Mouse (Mus musculus): ENCODE results near the gene Cryga.
"Not testable (repeated sequence)": the region's sequence is repeated elsewhere in the genome, so short reads cannot be mapped to it uniquely, and the experiment has no call there.

Cryga gene

DNA sequence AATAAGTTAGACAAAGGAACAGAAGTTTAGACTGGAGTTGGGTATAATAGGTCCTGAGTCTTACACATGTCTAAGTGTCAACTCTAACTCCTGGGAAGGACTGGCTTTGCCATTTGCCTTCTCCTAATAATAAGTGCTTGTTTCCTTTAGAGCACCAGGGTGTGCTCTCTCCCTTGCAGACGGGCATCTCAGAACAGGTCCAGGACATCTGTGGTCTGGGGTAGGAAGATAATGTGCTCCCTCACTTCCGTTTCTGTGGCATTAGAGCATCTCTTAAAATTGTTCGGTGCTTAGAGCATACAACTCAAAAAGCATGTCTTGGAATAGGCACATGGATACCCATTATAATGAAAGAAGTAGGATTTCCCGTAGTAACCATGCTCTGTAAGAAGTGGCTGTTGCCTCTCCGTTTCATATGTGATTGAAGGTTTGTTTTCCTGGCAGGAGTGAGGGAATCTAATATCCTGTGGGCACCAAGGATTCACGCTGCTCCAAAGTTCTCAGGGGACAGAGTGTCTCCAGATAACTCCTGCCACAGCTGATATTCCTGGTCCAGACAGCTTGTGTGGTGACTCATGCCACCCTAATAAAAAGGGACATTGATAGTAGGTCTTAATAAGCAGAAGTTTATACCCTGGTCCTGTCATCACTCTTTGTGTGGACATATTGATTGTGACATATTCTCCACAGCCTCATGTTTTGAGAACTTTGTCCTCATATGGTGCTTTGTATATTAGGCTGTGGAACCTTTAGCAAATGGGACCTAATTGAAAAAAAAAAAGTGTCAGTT lies 14.4 kb downstream of the Cryga start:
- no peak for DNase-seq

DNA sequence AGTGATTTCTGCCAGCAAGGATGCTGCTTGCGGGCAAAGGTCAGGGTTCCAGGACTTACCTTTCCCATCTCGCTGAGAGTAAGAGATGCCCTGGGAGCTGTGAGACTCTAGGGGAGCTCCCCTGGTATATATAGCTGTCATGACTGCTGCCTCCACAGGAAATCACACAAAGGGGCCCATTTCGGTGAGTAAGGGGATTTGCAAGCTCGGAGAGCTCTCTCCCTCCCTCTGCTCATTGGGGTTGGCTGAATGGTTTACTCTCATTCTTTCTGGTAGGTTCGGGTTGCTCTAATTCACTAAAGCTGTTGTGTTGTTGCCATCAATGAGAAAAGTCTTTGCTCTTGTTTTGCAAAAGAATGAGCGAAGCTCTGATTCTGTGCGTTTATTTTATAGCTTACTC lies 21.0 kb downstream of the Cryga start, which contains the start of gene Crygb:
TSS of gene Crygb (minus strand) at position 101 of the 400 bp plus-strand sequence.
- no peak for DNase-seq

DNA sequence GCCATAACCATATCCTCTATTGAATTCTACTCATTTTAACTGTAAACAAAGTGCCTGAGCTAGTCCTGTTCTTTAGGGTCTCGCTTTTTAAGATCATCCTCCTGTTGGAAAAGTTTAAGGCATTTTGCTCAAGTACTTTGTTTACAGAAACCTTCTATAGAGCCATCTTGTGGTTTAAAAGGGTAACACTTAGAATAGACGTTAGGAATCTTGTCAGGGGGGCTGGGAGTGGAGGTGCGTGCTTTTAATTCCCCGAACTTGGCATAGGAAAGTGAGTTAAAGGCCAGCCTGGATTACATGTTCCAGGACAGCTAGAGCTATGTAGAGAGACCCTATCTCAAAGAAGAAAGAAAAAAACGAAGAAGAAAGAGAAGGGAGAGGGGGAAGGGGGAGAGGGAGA lies 27.6 kb downstream of the Cryga start:
- DNase-seq, result no peak

DNA sequence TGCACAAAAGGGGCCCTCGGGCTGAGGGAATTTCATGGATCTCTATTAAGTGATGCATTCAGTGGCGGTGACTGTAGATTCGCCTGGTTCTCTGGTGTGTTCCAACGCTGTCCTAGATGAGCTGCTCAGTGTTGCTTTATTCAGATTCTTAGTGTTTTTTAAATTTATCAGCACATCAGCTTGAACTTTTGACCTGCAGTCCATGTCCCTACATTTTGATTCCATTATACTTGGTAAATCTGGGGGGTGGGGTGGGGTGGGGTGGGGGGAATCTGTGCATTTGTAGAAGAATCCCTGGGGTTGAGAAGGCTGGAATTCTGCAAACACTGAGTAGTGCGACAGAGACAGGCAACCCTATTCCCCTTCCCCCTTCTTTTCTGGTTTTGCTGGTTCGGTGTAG lies 29.6 kb downstream of the Cryga start, which contains the start of gene Crygc:
TSS of gene Crygc (minus strand) at position 101 of the 400 bp plus-strand sequence.
- DNase-seq, result no peak

DNA sequence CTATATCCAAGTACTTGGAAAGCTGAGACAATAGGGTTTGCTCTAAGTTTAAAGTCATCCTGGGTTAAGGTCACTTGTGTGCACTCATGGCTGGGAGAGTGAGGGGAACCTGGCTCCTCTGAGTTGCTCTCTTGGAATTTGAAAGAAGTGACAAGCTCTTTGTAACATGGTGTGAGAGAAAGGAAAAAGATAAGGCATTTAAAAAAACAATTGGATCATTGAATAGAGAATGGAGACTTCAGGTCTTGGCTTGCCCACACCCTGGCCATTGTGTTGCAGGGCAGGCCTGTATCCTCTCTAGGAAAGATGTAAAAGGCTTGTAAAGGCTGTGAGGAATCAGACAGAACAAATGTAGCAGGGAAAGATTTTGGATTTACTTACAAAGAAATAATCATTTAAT lies 35.3 kb downstream of the Cryga start:
- no peak for DNase-seq

DNA sequence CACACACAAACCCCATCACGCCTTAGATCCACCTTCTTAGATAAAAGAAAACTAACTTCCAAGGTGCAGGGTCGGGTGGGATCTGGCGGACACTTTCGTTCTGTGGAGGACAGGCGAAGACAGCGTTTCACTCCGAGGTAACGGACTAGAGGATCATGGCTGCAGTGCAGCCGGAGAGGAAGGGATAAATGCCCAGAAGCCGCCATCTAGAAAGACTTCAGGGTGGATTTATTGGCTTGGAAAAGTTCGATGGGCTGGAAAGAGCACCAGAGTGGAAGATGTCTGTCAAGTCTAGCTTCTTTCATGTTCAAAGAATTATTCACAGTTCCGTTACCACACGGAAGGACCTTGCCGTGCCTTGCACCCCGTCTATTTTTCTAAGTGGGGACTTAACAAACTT lies 39.0 kb downstream of the Cryga start:
- DNase-seq, result no peak

DNA sequence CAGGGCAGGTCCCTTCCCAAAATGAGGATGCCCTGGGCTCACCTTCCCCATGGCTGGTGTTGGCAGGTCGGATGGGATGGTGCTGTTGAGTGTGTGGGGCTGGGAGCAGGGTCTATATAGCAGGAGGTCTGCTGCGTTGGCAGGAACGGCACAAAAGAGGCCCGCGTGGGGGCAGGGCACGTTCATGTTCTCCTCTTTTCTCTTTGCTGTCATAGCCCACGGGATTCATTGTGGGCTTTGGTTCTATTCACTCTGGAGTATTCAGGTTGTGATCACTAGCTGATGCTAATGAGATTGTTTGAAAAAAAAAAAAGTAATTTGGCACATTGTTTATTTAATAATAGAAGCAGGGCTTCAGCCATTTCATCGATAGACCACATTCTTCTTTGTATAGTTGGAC lies 39.8 kb downstream of the Cryga start, which contains the start of gene Crygd:
TSS of gene Crygd (minus strand) at position 101 of the 400 bp plus-strand sequence.
- DNase-seq, result no peak

DNA sequence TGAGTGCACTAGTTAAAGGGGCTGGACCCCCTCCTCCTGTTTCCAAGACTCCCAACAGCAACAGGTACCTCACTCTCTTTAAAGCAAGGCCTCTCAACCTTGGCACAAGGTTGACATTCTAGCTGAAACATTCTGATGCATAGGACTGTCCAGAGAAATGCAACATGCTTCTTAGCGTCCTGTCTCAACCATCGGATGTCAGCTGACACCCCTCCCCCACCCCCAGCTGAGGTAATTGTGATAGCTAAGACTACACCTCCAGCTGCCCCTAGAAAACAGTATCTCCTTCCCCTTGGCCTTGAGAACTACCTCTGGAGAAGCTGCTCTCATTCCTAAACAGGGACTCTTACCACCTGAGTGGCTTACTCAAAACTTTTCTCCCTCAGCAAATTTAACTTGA lies 51.0 kb downstream of the Cryga start:
- DNase-seq, result no peak

DNA sequence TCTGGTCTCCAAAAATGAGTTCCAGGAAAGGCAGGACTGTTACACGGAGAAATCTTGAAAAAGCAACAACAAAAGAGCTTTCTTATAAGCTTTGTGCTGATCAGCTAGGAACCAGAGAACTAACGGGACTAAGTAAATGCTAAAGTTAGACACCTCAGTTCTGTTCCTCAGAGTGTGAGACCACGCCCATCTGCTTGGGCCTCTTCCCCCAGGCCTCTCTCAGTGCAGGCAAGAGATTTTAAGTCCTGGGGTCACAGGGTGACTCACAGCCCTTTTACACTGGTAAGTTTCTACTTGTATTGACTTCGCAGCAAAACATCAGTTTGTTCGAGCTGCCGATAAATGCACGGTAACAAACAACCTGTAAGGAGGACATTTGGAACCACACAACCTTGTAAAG lies 51.5 kb downstream of the Cryga start:
- no peak for DNase-seq

DNA sequence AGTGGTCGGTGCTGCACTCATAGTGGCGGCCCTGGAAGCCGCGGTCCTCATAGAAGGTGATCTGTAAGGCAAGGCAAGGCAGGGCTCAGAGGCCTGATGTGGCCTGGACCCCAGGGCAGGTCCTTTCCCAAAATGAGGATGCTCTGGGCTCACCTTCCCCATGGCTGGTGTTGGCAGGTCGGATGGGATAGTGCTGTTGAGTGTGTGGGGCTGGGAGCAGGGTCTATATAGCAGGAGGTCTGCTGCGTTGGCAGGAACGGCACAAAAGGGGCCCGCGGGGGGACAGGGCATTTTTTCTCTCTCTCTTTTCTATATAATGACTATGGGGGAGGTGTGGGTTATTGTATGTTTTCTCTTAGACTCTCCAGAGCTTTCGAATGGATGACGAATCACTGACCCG lies 52.2 kb downstream of the Cryga start, which contains the start of gene Cryge:
TSS of gene Cryge (minus strand) at position 198 of the 400 bp plus-strand sequence.
- DNase-seq, result not testable (repeated sequence)

All from cerebellum, adult 11 months (tissue).